Mouse (Mus musculus): ENCODE results near the gene Doxl2.

DNA sequence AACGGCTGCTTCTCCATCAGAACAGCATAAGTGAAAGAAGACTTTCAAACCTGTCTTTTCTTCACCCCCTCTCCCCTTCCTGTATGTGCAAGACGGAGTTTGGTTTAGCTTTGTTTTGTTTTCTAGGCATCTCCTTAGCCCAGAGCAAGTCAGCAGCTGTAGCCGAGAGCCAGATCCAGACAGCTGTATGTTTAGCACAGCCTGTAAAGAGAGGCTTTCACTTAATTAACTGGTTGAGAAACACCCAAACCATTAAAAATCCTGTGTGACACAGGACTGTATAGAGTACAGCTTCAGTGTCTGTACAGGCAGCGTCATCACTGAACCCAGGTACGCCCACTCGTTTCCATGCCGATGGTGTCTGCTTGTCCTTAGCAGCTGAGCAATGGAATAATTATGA, 50.5 kb downstream of the Doxl2 start:
- TF ChIP-seq CTCF (IDR thresholded peaks at IDR 0.05; ENCODE audit: borderline replicate concordance, control insufficient read depth, extremely low read depth, insufficient read depth, low read length, poor library complexity) (no peak), POLR2A (IDR thresholded peaks at IDR 0.05; ENCODE audit: control insufficient read depth, extremely low read depth, insufficient read depth, low read length, poor library complexity) (no peak)
